Mouse (Mus musculus) cerebellum, adult 2 months (tissue): ENCODE data around the gene Arid1b.

Experiments used
- CTCF ChIP-seq: fragments of 200-500 bp; IDR thresholded peaks from 2 replicates; pipeline ENCODE4 v1.5.1; 2011; ENCODE audit warnings: low read depth, mild to moderate bottlenecking, control low read depth, low read length, moderate library complexity, borderline replicate concordance; ENCODE audit not compliant: insufficient read depth
- POLR2A ChIP-seq: fragments of 200-500 bp; IDR thresholded peaks from 2 replicates; pipeline ENCODE4 v1.6.1; 2011; ENCODE audit warnings: low read length, control low read depth, borderline replicate concordance; ENCODE audit not compliant: insufficient read depth

DNA sequence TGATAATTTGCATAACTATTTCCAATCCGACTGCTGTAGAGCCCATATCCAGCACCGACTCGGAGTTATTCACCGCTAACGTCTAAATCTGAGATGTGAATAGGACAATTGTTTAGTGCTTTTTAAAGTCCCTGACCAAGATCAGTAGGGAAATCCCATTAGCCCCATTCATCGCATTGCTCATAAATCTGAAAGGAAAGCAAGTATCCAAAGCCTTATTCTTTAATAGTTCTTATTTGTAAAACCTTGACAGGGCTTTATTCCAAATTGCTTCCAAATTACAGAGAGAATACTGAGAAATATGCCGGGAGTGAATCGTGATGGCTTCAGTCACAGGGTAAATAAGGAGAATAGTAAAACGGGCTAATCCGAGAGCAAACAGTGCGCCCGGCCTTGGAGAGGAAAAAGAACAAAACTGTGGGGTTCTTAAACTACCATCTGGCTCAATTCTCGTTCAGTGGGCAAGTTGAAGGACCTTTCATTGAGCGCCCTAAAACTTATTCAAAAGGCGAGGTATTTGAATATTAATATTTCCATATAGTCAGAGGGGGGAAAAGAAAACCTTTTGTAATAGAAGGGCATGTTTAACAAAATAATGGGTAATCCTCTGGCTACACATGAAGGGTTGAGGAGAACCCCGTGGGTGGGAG lies 3.1 kb upstream of the Arid1b start:
- TF ChIP-seq POLR2A (no peak), CTCF (no peak)
